Mouse (Mus musculus) limb, embryonic 11.5 days (tissue): ENCODE results near the gene Zfp382. TPM values are rescaled to one million over a fixed set of nuclear protein-coding genes. Genes with fewer than 3 reads are reported as not detected.

Source experiments
- ATAC-seq: fragments of 200-750 bp; cut with Nextera tagmentation; 2 replicates; pipeline ENCODE4 v1.8.0; 2017; ENCODE audit warnings: low read depth; ENCODE audit not compliant: insufficient number of reproducible peaks, low FRiP score, low TSS enrichment
- DNase-seq: peaks from one replicate; pipeline ENCODE4 v3.0.0-alpha.2; 2015; ENCODE audit warnings: low spot score
- H3K27ac ChIP-seq: fragments of 300-500 bp; sonication (generic); replicated peaks from 2 replicates; pipeline ENCODE4 v1.5.1; 2014; ENCODE audit warnings: low read depth, mild to moderate bottlenecking, low read length
- H3K27me3 ChIP-seq: fragments of 300-500 bp; sonication (generic); 2 replicates; pipeline ENCODE4 v1.6.1; 2014; ENCODE audit warnings: mild to moderate bottlenecking, low read length, mixed read lengths; ENCODE audit not compliant: control insufficient read depth, insufficient read depth
- H3K36me3 ChIP-seq: fragments of 300-500 bp; sonication (generic); 2 replicates; pipeline ENCODE4 v1.6.1; 2014; ENCODE audit warnings: mild to moderate bottlenecking, low read length, moderate library complexity, mixed read lengths; ENCODE audit not compliant: control insufficient read depth, insufficient read depth
- H3K4me1 ChIP-seq: fragments of 300-500 bp; sonication (generic); 2 replicates; pipeline ENCODE4 v1.6.1; 2014; ENCODE audit warnings: low read length, mixed read lengths; ENCODE audit not compliant: control insufficient read depth, insufficient read depth
- H3K4me2 ChIP-seq: fragments of 300-500 bp; sonication (generic); 2 replicates; pipeline ENCODE4 v1.6.1; 2014; ENCODE audit warnings: low read depth, mild to moderate bottlenecking, moderate library complexity; ENCODE audit not compliant: severe bottlenecking
- H3K4me3 ChIP-seq: fragments of 300-500 bp; sonication (generic); 2 replicates; pipeline ENCODE4 v1.5.1; 2014; ENCODE audit warnings: low read depth, low read length
- H3K9ac ChIP-seq: fragments of 300-500 bp; sonication (generic); 2 replicates; pipeline ENCODE4 v1.6.1; 2014; ENCODE audit warnings: mild to moderate bottlenecking, low read length
- H3K9me3 ChIP-seq: fragments of 300-500 bp; sonication (generic); 2 replicates; pipeline ENCODE4 v1.6.1; 2016; ENCODE audit warnings: low read length; ENCODE audit not compliant: control insufficient read depth
- WGBS: fragments of 180-500 bp; shearing (Covaris S2); extraction: QIAGEN DNeasy Blood & Tissue Kit; methylation state at CpG from one replicate; pipeline ENCODE4 v1.1.7; 2014; 5-methylcytosine and 5-hydroxymethylcytosine counted together
- polyA plus RNA-seq: library from polyadenylated mRNA; unstranded; fragments of >200 nt; fragmentation: Nextera tagmentation; extraction: Ambion mirVana; gene quantifications from 2 replicates; pipeline ENCODE4 v1.2.1, GENCODE M21; 2014

Zfp382 gene
- 6.5 and 8.6 TPM in 2 replicates for polyA plus RNA-seq

DNA sequence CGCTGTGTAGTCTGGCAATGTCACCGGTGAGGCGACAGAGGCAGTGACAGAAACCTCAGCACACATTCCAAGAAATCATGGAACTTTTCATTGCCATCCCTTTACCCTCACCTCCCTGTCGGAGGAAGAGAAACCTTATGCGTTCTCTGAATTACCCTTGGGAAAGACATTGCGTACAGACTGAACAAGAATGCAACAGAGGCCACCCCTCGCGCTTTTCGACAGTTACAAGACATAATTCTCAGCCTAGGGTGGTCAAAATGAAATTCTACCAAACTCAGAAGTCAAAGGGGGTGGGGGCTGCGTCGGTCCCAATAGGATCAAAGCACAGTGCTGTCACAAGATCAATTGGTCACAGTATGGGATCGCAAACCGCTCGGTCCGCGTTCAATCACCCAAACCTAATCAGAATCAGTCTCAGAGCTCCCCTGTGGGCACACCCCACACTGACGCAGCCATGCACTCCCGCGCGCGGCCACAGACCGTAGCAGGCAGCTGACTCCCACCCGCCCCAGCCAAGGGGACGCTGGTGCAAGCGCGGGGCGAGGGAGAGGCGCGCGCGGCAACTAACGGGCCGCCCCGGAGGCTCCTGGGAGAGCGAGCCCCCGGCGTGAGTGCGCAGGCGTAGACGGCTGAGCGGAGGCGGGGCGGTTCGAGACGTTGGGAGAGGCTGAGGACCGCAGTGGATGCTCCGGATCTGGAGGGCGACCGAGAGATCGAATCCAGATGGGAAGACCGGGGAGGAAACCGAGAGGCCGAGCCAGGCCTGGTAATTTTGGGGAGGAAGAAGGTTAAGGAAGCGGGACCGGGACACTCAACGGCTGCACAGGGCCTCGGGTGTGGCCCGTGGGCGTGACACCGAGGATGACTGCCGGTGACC lies at the start of gene Zfp382:
TSS of gene Zfp382 (plus strand) at position 635 of the 880 bp plus-strand sequence.
- Histone ChIP-seq H3K4me1 (no peaks in the 10 kb centered on the region), H3K27ac (peak within 1 kb of the TSS; percentile 45), H3K27me3 (no peaks in the 10 kb centered on the region), H3K4me2 (peak within 1 kb of the TSS; percentile 86), H3K9ac (peak within 1 kb of the TSS; percentile 78), H3K9me3 (no peaks in the 10 kb centered on the region), H3K4me3 (peak within 1 kb of the TSS; percentile 64), H3K36me3 (no peaks in the 10 kb centered on the region)
- DNase-seq, result peak; percentile 94
- peak; percentile 93 for ATAC-seq
- WGBS, result 1% methylated on average over 61 of the region's 61 CpGs

DNA sequence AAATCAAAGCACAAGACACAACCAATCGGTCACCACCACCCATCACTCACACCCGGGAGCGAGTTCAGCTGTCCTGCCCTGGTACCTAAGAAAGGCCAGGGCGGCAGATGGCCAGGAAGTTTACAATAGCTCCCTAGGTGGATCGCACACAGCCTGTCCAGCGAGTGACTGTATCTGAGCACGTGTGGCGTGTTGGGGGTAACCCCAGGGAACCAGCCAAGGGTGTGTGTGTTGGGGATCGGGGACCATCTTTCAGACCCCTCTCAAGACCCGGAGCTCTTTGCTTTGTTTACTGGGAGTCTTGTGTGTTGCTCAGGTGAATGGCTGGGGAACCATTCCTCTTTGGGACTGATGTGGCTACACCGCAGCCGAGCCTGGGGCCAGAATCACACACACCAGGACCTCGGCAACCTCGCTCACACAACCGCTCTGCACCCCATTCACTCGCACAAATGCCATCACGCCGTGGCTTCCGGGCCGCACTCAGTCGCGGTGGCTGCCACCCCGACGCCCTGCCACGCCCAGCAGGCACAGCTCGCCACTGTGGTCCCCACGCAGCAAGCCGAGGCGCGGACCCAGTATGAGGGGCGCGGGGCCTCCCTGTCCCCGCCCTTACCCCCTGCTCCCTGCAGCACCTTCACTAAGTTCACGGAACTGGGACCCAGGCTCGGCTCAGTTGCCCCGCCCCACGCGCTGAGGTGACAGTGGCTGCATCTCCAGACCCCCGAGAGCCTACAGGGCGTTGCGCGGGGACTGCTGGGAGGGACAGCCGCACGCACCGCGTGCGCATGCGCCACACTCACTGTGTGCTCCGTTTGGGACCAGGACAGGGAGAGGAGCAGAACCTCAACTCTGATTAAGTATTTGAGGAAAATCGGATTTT lies 49.4 kb upstream of the Zfp382 start, which contains the start of gene Zfp82:
TSS of gene Zfp82 (minus strand) at position 755 of the 883 bp plus-strand sequence.
- peak within 1 kb of the TSS; percentile 74 for H3K9ac ChIP-seq
- WGBS, result under 1% methylated on average over 50 of the region's 50 CpGs
- H3K9me3 ChIP-seq, result no peaks in the 10 kb centered on the region
- H3K4me2 ChIP-seq, result peak within 1 kb of the TSS; percentile 96
- H3K4me3 ChIP-seq, result peak within 1 kb of the TSS; percentile 68
- H3K27me3 ChIP-seq, result no peaks in the 10 kb centered on the region
- H3K36me3 ChIP-seq, result peaks cover 6% of the 10 kb centered on the region; the same call in 1 of the 2 replicates
- peaks cover 3% of the 10 kb centered on the region; the same call in 1 of the 2 replicates for H3K4me1 ChIP-seq
- ATAC-seq (peak; percentile 88), DNase-seq (peak; percentile 86)
- no peak within 1 kb of the TSS for H3K27ac ChIP-seq

GRCm38 (mm10) chr7:30086524-30086923 lies 35.2 kb upstream of the Zfp382 start:
- DNase-seq (no peak), ATAC-seq (no peak)
- 96% methylated on average over 9 of the region's 9 CpGs for WGBS
- Histone ChIP-seq H3K27me3 (no peaks in the 10 kb centered on the region), H3K9ac (no peak overlapping the region), H3K4me3 (no peak overlapping the region), H3K4me1 (peaks cover 6% of the 10 kb centered on the region), H3K27ac (no peak overlapping the region), H3K36me3 (peaks cover 20% of the 10 kb centered on the region), H3K9me3 (0 out of 2 replicates have a peak, but pooled peaks cover 3% of the 10 kb centered on the region), H3K4me2 (no peak overlapping the region)

- H3K9me3 ChIP-seq, result 0 out of 2 replicates have a peak, but pooled peaks cover 3% of the 10 kb centered on the region
- WGBS, result 19% methylated on average over 6 of the region's 6 CpGs
- no peak for ATAC-seq
- peak overlapping the region; percentile 77 for H3K4me2 ChIP-seq
- peaks cover 9% of the 10 kb centered on the region for H3K4me1 ChIP-seq
- H3K27ac ChIP-seq, result no peak overlapping the region
- H3K27me3 ChIP-seq, result no peaks in the 10 kb centered on the region
- DNase-seq, result no peak
- H3K36me3 ChIP-seq, result peaks cover 14% of the 10 kb centered on the region
- H3K4me3 ChIP-seq, result peak overlapping the region; percentile 71
- H3K9ac ChIP-seq, result peak overlapping the region; percentile 80
Observed at GRCm38 (mm10) chr7:30089405-30089804, 32.3 kb upstream of the Zfp382 start.

DNA sequence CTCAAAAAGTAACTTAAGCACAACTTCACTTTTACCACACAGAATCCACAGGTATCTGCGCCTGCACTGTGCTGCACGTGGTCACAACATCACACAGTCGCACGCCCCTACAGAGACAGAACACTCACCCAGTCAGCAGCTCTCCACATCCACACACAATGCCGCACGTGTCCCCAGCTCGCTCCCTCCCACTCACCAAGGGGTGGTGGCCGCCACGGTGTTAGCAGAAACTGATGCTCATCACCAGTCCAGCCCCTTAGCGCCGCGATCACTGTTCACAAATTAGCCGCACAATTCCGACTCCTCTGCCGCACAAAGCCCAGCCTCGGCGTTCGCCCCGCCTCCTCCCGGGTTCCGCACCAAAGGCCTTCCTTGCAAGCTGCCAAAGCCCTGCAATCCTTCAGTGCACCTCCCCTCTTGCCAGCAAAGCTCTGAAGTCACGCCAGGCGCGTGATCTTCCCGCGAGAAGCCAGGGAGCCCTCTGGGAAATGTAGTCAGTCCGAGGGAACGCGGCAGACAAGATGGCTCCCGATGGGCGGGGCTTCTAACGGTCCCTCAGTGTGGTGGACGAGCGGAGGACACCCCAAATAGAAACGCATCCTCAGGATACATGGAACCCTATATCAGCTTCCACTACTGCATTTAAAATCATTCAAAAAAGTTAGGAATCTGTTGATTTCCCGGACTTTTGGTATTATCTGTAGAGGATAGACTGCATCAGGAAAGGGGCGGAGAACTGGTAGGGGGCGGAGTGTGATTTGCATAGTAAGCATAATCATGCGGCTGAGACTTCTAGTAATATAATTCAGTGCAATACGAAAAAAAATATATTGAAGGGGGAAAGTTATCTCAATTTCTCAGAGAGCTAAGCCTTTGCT lies 31.4 kb upstream of the Zfp382 start, which contains the start of the genes Gm26920 and Zfp566:
TSS of gene Gm26920 (minus strand) at position 319 of the 878 bp plus-strand sequence.
TSS of gene Zfp566 (minus strand) at position 436 of the 878 bp plus-strand sequence.
- Histone ChIP-seq H3K4me3 (peak within 1 kb of the TSS; percentile 71), H3K36me3 (peaks cover 5% of the 10 kb centered on the region), H3K9ac (peak within 1 kb of the TSS; percentile 80), H3K27me3 (no peaks in the 10 kb centered on the region), H3K9me3 (0 out of 2 replicates have a peak, but pooled peaks cover under 1% of the 10 kb centered on the region), H3K27ac (peak within 1 kb of the TSS; percentile 67; the same call in 1 of the 2 replicates), H3K4me2 (peak within 1 kb of the TSS; percentile 77), H3K4me1 (peaks cover 9% of the 10 kb centered on the region)
- under 1% methylated on average over 40 of the region's 40 CpGs for WGBS
- ATAC-seq, result peak; percentile 89
- DNase-seq, result peak; percentile 98

- 7% methylated on average over 9 of the region's 9 CpGs for WGBS
- peak overlapping the region; percentile 80 for H3K9ac ChIP-seq
- peaks cover 9% of the 10 kb centered on the region for H3K4me1 ChIP-seq
- H3K27me3 ChIP-seq, result no peaks in the 10 kb centered on the region
- H3K27ac ChIP-seq, result no peak overlapping the region
- no peaks in the 10 kb centered on the region for H3K9me3 ChIP-seq
- ATAC-seq (no peak), DNase-seq (peak; percentile 36)
- peaks cover 4% of the 10 kb centered on the region; the same call in 1 of the 2 replicates for H3K36me3 ChIP-seq
- peak overlapping the region; percentile 71 for H3K4me3 ChIP-seq
- H3K4me2 ChIP-seq, result peak overlapping the region; percentile 77; the same call in 1 of the 2 replicates
Observed at GRCm38 (mm10) chr7:30090970-30091585, 30.7 kb upstream of the Zfp382 start.

GRCm38 (mm10) chr7:30092666-30093065 lies 29.1 kb upstream of the Zfp382 start:
- Histone ChIP-seq H3K27ac (no peak overlapping the region), H3K4me1 (peaks cover 9% of the 10 kb centered on the region), H3K4me2 (no peak overlapping the region), H3K36me3 (no peaks in the 10 kb centered on the region), H3K9me3 (no peaks in the 10 kb centered on the region), H3K27me3 (no peaks in the 10 kb centered on the region), H3K9ac (no peak overlapping the region), H3K4me3 (no peak overlapping the region)
- DNase-seq, result no peak
- ATAC-seq, result no peak
- 87% methylated on average over 9 of the region's 9 CpGs for WGBS
